Mouse (Mus musculus): ENCODE measurements at regions not wholly inside any gene's neighbourhood (a gene's known extent, or its start where the extent isn't known, plus 50 kb on each side); places are given as distances from the start of the nearest gene placed in this dataset.

DNA sequence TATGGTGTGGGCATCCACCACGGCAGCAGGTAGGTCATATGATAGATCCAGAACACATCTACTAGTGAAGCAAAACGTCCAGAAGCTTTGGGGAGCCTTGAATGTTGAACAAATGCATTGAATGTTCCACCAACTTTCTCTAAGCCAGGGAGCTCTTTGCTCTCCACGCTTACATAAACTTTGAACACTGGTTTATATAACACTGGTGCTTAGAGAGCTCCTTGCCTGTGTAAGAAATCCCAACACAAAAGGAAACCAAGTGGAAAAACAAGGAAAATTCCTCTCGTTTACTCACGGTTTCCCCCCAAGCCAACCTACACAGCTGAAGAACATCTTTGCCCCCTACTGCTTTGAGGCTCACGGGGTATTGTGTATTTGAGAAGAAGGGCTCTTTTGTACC is 299.2 kb upstream of the Ubash3b start:
- no peak overlapping the region for H3K4me3 ChIP-seq (ENCODE audit: control insufficient read depth, low read depth, low read length)
- H3K27ac ChIP-seq (ENCODE audit: control insufficient read depth, insufficient read depth, low read depth, low read length): no peak overlapping the region
- peaks cover 2% of the 10 kb centered on the region for H3K4me1 ChIP-seq (ENCODE audit: control insufficient read depth, insufficient read depth, low read length)
- no peak for TF ChIP-seq POLR2A (IDR thresholded peaks at IDR 0.05; ENCODE audit: control insufficient read depth, low read depth, low read length)
- no peak for TF ChIP-seq CTCF (IDR thresholded peaks at IDR 0.05; ENCODE audit: control insufficient read depth, insufficient read depth, insufficient replicate concordance, low read depth, low read length)
- H3K36me3 ChIP-seq (ENCODE audit: control insufficient read depth, insufficient read depth, low read length): no peaks in the 10 kb centered on the region
- H3K27me3 ChIP-seq (ENCODE audit: control insufficient read depth, insufficient read depth, low read length): no peaks in the 10 kb centered on the region

- no peaks in the 10 kb centered on the region for H3K36me3 ChIP-seq (ENCODE audit: control insufficient read depth, insufficient read depth, low read length)
- H3K4me1 ChIP-seq (ENCODE audit: control insufficient read depth, insufficient read depth, low read length): peaks cover 2% of the 10 kb centered on the region
- H3K27ac ChIP-seq (ENCODE audit: control insufficient read depth, insufficient read depth, low read depth, low read length): no peak overlapping the region
- H3K27me3 ChIP-seq (ENCODE audit: control insufficient read depth, insufficient read depth, low read length): no peaks in the 10 kb centered on the region
- TF ChIP-seq CTCF (IDR thresholded peaks at IDR 0.05; ENCODE audit: control insufficient read depth, insufficient read depth, insufficient replicate concordance, low read depth, low read length): no peak
- TF ChIP-seq POLR2A (IDR thresholded peaks at IDR 0.05; ENCODE audit: control insufficient read depth, low read depth, low read length): no peak
- no peak overlapping the region for H3K4me3 ChIP-seq (ENCODE audit: control insufficient read depth, low read depth, low read length)
Measured at GRCm38 (mm10) chr9:41457003-41457402, 295.5 kb upstream of the Ubash3b start.

DNA sequence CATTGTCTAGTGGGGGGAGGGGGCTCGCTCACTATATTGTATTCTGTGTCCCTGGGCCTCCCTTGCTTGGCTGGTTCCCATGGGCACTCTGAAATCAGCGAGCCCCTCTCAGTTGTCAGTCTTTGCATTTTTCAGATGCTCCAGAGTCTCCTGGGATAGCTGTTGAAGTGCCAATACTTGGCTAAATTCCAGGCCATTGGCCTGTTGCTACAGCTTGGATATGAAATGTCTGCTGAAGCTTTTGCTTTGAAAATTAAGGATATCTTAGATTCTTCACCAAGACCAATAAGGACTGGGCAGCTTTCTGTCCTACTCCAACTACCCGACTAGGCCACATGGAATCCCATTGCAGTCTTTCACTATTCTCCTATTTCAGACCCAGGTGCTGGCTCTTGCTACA is 290.2 kb upstream of the Ubash3b start:
- H3K4me3 ChIP-seq (ENCODE audit: control insufficient read depth, low read depth, low read length): no peak overlapping the region

GRCm38 (mm10) chr9:41449233-41449632 is 287.7 kb upstream of the Ubash3b start:
- no peak for TF ChIP-seq CTCF (IDR thresholded peaks at IDR 0.05; ENCODE audit: control insufficient read depth, insufficient read depth, insufficient replicate concordance, low read depth, low read length)
- TF ChIP-seq POLR2A (IDR thresholded peaks at IDR 0.05; ENCODE audit: control insufficient read depth, low read depth, low read length): no peak
- Histone ChIP-seq H3K4me1 (ENCODE audit: control insufficient read depth, insufficient read depth, low read length) (peaks cover 13% of the 10 kb centered on the region), H3K27ac (ENCODE audit: control insufficient read depth, insufficient read depth, low read depth, low read length) (no peak overlapping the region), H3K4me3 (ENCODE audit: control insufficient read depth, low read depth, low read length) (no peak overlapping the region), H3K36me3 (ENCODE audit: control insufficient read depth, insufficient read depth, low read length) (no peaks in the 10 kb centered on the region), H3K27me3 (ENCODE audit: control insufficient read depth, insufficient read depth, low read length) (no peaks in the 10 kb centered on the region)

More for the DNA sequence above, 290.2 kb upstream of the Ubash3b start:
- Histone ChIP-seq H3K36me3 (ENCODE audit: control insufficient read depth, insufficient read depth, low read length) (no peaks in the 10 kb centered on the region), H3K27me3 (ENCODE audit: control insufficient read depth, insufficient read depth, low read length) (no peaks in the 10 kb centered on the region), H3K27ac (ENCODE audit: control insufficient read depth, insufficient read depth, low read depth, low read length) (no peak overlapping the region), H3K4me1 (ENCODE audit: control insufficient read depth, insufficient read depth, low read length) (peaks cover 8% of the 10 kb centered on the region)
- TF ChIP-seq POLR2A (IDR thresholded peaks at IDR 0.05; ENCODE audit: control insufficient read depth, low read depth, low read length): no peak
- no peak for TF ChIP-seq CTCF (IDR thresholded peaks at IDR 0.05; ENCODE audit: control insufficient read depth, insufficient read depth, insufficient replicate concordance, low read depth, low read length)

GRCm38 (mm10) chr9:41447902-41448301 is 286.4 kb upstream of the Ubash3b start:
- TF ChIP-seq POLR2A (IDR thresholded peaks at IDR 0.05; ENCODE audit: control insufficient read depth, low read depth, low read length): no peak
- TF ChIP-seq CTCF (IDR thresholded peaks at IDR 0.05; ENCODE audit: control insufficient read depth, insufficient read depth, insufficient replicate concordance, low read depth, low read length): no peak
- Histone ChIP-seq H3K4me1 (ENCODE audit: control insufficient read depth, insufficient read depth, low read length) (peaks cover 13% of the 10 kb centered on the region), H3K27ac (ENCODE audit: control insufficient read depth, insufficient read depth, low read depth, low read length) (no peak overlapping the region; the same call in 1 of the 2 replicates), H3K36me3 (ENCODE audit: control insufficient read depth, insufficient read depth, low read length) (no peaks in the 10 kb centered on the region), H3K4me3 (ENCODE audit: control insufficient read depth, low read depth, low read length) (no peak overlapping the region; the same call in 1 of the 2 replicates), H3K27me3 (ENCODE audit: control insufficient read depth, insufficient read depth, low read length) (no peaks in the 10 kb centered on the region)

GRCm38 (mm10) chr9:41447211-41447875 is 285.8 kb upstream of the Ubash3b start:
- TF ChIP-seq POLR2A (IDR thresholded peaks at IDR 0.05; ENCODE audit: control insufficient read depth, low read depth, low read length) (no peak), CTCF (IDR thresholded peaks at IDR 0.05; ENCODE audit: control insufficient read depth, insufficient read depth, insufficient replicate concordance, low read depth, low read length) (0 out of 2 replicates have a peak, but pooled peaks have one; percentile 9)
- H3K27ac ChIP-seq (ENCODE audit: control insufficient read depth, insufficient read depth, low read depth, low read length): no peak overlapping the region; the same call in 1 of the 2 replicates
- peaks cover 13% of the 10 kb centered on the region for H3K4me1 ChIP-seq (ENCODE audit: control insufficient read depth, insufficient read depth, low read length)
- H3K36me3 ChIP-seq (ENCODE audit: control insufficient read depth, insufficient read depth, low read length): no peaks in the 10 kb centered on the region
- H3K27me3 ChIP-seq (ENCODE audit: control insufficient read depth, insufficient read depth, low read length): no peaks in the 10 kb centered on the region
- peak overlapping the region; percentile 65 for H3K4me3 ChIP-seq (ENCODE audit: control insufficient read depth, low read depth, low read length)

DNA sequence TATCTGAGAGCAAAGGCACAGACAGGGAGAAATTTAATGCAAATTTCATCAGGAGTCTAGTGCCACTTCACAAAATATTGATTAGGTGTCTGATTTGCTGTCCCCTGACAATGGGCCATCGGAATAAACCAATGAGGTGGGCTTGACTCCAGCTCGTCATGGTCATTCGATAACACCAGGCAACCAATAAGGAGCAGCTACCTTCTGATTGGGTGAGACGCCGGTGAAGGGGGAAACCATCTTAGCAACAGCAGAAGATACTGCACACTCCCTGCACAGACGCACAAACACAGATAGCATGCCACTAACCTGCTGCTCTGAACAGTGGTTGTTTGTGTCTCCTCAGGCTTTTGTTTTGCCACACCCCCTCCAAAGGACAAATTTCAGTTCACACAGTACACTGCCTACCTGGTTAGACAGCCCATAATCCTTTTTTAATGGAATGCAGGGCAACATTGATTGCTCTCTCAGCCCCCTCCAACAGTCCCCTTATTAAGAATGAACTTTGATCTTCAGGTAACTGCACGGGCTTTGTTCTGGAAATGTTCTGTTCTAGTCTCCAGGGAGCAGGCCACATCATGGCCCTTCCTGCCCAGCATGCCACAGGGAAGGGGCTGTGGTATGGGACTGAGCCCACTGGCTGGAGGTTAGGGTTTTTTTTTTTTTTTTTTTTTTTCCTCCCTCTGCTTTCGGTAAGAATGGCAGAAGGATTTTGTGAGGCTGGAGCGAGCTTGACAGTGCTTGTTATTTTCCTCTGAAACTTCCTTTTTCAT is 285.1 kb upstream of the Ubash3b start:
- H3K36me3 ChIP-seq (ENCODE audit: control insufficient read depth, insufficient read depth, low read length): no peaks in the 10 kb centered on the region
- peaks cover 13% of the 10 kb centered on the region for H3K4me1 ChIP-seq (ENCODE audit: control insufficient read depth, insufficient read depth, low read length)
- H3K27me3 ChIP-seq (ENCODE audit: control insufficient read depth, insufficient read depth, low read length): no peaks in the 10 kb centered on the region
- TF ChIP-seq CTCF (IDR thresholded peaks at IDR 0.05; ENCODE audit: control insufficient read depth, insufficient read depth, insufficient replicate concordance, low read depth, low read length) (no peak), POLR2A (IDR thresholded peaks at IDR 0.05; ENCODE audit: control insufficient read depth, low read depth, low read length) (peak; percentile 11; the same call in 1 of the 2 replicates)
- H3K4me3 ChIP-seq (ENCODE audit: control insufficient read depth, low read depth, low read length): peak overlapping the region; percentile 65
- H3K27ac ChIP-seq (ENCODE audit: control insufficient read depth, insufficient read depth, low read depth, low read length): no peak overlapping the region
